Mouse (Mus musculus): ENCODE measurements around the gene Raf1.
A peak's percentile ranks its signal among the peaks of the same experiment; 100 is the strongest.

The Raf1 gene

DNA sequence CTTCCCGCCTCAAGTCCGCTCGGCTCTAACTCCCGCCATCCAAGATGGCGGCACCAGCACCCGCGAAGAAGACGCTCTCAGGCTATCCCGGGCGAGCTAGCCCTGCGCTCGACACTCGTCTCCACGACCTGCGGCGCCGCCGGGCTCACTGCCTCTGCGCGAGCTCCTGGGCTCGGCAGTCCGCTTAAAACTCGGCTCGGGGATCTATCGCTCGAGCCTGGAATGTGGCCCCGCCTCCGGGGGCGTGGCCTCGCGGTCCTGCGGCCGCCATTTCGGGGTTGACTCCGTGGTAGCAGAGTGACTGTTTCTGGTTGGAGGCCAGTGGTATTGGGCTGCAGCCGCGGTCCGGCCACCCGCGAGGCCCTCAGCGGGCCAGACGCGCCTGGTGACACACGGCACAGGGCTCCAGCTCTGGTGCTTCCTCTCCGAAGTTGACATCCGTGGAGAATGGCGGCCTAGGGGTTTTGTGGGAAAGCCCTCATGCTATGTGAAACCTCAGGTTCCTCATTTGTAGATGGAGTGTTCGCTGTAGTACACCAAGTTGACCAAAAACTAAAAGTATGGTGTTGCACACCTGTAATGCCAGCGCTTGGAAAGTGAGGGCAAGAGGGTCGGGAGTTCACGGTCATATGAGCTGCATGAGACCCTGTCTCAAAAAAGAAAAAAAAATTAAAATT, at the start of gene Raf1:
Raf1 (minus strand) TSS at position 184 of the 677 bp plus-strand sequence.
- DNase-seq, result peak; percentile 93 to 95

DNA sequence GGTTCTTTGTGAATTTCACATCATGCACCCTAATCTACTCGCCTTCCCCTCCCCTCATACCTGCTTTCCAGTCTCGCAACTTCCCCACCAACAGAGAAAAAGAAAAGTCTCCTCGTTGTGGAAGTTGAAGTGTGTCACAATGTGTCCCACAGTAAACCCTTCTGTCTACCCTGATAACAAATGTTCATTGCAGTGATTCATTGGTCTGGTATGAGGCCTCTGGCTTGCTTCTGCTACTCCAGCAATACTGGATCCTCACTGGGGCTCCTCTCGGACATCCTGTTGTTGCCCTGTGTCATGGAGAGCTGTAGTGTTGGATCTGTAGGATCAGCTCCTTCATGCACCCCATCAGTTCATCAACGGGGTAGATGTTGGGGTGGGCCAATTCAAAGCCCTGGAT, 45.8 kb upstream of the Raf1 start:
- no peak for DNase-seq

DNA sequence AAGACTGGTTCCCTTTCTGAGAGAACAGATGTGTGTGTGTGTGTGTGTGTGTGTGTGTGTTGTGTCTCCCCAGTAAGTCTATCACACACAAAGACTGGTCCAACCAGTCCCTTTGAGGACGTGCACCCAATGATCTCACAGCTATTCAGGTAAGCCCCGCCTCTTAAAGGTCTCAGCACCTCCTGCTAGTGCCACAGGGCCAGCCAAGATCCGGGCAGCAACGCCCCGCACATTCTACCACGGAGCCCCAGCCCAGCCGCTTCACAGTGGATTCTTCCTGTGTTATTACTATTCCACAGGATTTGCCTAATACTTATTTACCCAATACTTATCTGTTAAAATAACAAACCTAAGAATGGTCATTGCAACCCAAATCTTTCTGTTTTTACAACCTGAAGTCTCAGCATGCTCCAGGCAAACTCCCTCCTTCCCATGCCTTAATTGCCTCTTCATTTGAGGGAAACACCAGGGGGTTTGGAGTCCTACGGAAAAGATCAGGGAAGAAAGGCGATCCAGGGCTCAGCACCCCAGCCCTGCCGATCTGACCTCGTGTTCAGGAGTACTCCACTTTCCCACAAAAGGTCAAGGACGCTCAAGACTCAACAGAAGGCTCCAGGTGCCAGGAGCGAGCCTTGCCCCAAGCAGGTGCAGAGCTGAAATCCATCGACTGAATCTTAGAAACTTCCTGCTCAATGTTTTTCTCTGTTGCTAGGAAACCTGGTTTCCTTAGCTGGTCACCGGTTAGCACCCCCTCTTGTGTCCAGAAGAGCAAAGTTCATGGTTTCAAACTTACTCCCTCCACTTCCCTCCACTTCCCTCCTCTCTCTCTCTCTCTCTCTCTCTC, 41.5 kb upstream of the Raf1 start:
- DNase-seq, result peak in 1 of 2 experiments; percentile 19

DNA sequence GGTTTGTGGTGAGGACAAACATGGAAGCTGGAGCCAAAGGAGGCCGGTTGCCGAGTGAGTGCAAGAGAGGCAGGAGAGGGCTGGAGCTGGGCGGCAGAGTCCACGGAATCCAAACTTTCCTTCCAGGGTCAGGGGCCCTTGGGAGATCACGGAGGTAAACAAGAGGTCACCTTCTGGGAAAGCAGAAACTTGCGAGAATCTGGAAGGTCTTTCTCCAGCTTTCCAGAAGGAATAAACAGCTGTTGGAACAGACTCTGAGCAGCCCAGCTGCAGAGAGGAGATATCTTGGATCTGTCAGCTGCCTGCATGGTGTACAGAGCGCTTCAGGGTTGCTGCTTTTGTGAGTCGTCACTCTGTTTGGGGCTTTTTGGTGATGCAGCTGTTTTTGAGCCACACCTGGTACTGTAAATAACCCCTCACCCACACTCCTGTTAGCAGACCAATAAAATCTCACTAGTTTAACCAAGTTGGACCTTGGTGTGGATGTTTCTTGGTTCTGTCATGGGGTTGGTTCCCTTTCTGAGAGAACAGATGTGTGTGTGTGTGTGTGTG, 40.7 kb upstream of the Raf1 start:
- DNase-seq, result no peak

DNA sequence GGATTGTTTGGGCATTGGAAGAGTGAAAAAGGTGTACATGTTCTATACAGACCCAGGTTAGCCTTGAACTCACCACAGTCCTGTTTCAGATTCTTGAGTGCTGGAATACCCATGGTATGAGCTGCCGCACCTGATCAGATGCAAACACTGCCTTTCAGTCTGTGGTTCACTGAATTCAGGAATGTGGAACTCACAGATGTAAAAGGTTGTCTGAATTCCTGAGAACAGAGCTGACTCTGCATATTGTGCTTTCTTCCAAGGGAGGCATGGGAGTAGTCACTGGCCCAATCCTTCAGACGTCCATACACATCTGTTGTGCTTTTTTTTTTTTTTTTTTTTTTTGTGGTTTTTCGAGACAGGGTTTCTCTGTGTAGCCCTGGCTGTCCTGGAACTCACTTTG, 34.8 kb upstream of the Raf1 start:
- no peak for DNase-seq

- no peak for DNase-seq
Observed at GRCm38 (mm10) chr6:115702901-115703300, 26.5 kb upstream of the Raf1 start.

- no peak for DNase-seq
Observed at GRCm38 (mm10) chr6:115701302-115701701, 24.9 kb upstream of the Raf1 start.

GRCm38 (mm10) chr6:115700778-115701177, 24.3 kb upstream of the Raf1 start:
- DNase-seq, result no peak

DNA sequence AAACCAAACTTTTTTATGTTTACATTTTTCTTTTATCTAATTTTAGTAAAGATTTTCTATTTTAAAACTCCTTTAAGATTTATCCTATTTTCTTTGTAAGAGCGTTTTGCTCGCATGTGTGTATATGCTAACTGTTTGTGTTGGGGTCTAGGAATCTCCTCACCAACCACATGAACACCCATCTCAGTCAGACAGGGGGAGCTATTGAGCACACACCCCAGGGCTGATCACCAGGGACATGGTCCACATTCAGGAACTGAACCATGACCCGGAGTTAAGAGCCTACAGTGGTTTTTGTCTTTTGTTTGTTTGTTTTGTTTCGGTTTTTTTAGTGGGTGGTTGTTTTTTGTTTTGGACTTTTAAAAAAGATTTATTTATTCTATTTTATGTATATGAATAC, 22.3 kb upstream of the Raf1 start:
- no peak for DNase-seq

DNA sequence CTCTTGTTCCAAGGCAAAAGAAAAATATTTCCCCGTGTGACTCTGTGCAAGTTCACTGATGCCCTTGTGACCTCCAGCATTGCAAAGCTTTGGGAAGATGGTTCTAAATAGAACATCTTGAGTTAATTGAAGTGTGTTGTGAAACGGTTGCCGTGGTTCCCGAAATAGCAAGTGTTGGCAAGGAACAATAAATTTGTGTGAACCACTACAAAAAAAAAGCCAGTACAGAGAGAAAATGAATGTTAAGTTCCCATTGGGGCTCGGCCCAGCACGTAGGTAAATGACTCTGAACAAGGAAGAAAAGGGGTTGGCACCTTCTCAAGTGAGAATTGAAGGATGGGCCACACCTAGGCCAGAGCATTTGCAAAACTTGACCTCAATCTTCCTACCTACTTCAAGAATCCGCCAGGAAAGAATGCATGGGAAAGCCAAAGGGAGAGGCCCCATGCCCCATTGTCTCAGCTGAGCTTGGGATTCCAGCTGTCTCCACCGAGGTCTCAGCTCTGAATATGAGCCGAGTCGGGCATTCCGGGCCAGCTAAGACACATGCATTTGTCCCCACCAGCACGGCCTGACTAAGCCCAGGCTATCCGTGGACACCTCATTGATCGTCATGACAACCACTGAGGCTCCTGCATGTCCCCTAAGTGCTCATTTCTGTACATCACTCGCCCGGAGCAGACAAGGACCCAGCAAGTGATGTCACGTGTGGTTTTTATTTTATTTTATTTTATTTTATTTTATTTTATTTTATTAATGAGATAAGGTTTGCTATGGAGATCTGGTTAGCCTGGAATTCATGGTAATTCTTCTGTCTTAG, 21.5 kb upstream of the Raf1 start:
- DNase-seq, result peak in 1 of 2 experiments; percentile 7

- no peak for DNase-seq
Observed at GRCm38 (mm10) chr6:115696707-115697215, 20.3 kb upstream of the Raf1 start.

GRCm38 (mm10) chr6:115695124-115695523, 18.7 kb upstream of the Raf1 start:
- DNase-seq, result no peak

DNA sequence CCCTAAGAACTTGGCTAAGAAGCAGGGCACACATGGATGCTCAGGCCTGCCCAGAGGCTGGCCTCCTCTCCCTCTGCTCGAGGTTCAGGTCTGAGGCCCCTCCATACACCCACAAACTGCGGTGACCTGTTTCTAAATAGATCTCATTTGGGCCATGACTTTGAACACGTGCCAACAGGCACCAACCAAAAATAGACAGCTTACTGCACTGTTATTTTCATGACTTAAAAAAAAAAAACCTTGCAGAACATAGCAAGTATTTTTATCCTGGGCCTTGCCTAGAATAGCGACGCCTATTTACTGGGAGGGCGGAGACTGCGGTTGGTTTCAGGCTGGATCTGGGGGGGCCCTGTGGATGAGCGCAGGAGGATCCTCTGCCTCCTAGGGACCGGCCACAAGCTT, 18.0 kb upstream of the Raf1 start:
- no peak for DNase-seq

DNA sequence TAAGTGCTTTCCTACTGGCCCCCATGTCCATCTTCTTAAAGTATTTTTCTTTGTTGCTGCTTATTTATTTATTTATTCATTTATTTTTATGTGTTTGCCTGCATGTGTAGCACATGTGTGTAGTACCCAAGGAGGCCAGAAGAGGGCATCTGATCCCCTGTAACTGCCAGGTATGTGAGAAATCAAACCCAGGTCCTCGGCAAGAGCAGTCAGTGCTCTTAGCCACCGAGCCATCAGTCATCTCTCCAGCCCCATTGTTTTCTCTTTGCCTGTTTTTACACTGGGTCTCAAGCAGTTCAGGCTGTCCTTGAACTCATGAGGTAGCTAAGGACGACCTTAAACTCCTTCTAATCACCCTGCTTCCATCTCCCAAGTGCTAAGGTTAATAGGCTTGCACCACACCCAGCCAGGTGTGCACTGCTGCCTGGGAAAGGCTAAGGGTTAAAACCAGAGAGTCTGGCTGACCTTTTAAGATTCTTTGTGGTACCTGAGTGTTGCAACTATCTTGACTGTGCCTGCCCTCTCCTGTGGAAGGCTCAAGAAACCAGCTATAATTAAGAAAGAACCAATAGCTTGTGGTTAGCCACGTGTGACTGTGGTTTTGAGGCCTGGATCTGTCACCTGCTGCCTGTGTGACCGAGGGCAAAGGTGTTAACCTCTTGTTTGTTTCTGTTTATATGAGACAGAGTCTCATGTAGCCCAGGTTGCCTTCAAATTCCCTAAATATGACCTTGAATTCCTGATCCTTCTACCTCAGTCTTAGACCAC, 16.7 kb upstream of the Raf1 start:
- DNase-seq, result no peak

- no peak for DNase-seq
Observed at GRCm38 (mm10) chr6:115692163-115692950, 15.9 kb upstream of the Raf1 start.

- DNase-seq, result no peak
Observed at GRCm38 (mm10) chr6:115690105-115690504, 13.7 kb upstream of the Raf1 start.

GRCm38 (mm10) chr6:115688589-115688988, 12.2 kb upstream of the Raf1 start:
- no peak for DNase-seq

GRCm38 (mm10) chr6:115687753-115688152, 11.3 kb upstream of the Raf1 start:
- DNase-seq, result no peak

- DNase-seq, result no peak
Observed at GRCm38 (mm10) chr6:115684851-115685646, 8.6 kb upstream of the Raf1 start.

GRCm38 (mm10) chr6:115684271-115684670, 7.8 kb upstream of the Raf1 start:
- DNase-seq, result no peak
